Mouse (Mus musculus) heart, embryonic 11.5 days (tissue): Measurements from ENCODE around the gene Itpr3. TPM values are rescaled to one million over a fixed set of nuclear protein-coding genes. Genes with fewer than 3 reads are reported as not detected.

Experiments
- ATAC-seq: fragments of 200-750 bp; cut with Nextera tagmentation; replicated peaks from 2 replicates; pipeline ENCODE4 v1.8.0; 2017; ENCODE audit warnings: moderate library complexity; ENCODE audit not compliant: insufficient number of reproducible peaks, low FRiP score, low TSS enrichment
- H3K27ac ChIP-seq: fragments of 300-500 bp; sonication (generic); 2 replicates; pipeline ENCODE4 v1.5.1; 2014; ENCODE audit warnings: mild to moderate bottlenecking, low read depth, low read length
- H3K27me3 ChIP-seq: fragments of 300-500 bp; sonication (generic); 2 replicates; pipeline ENCODE4 v1.6.1; 2014; ENCODE audit warnings: mild to moderate bottlenecking, low read length, mixed read lengths; ENCODE audit not compliant: control insufficient read depth, insufficient read depth
- H3K36me3 ChIP-seq: fragments of 300-500 bp; sonication (generic); 2 replicates; pipeline ENCODE4 v1.6.1; 2014; ENCODE audit warnings: mild to moderate bottlenecking, low read length, moderate library complexity, mixed read lengths; ENCODE audit not compliant: control insufficient read depth, insufficient read depth
- H3K4me1 ChIP-seq: fragments of 300-500 bp; sonication (generic); 2 replicates; pipeline ENCODE4 v1.6.1; 2014; ENCODE audit warnings: low read length; ENCODE audit not compliant: control insufficient read depth, insufficient read depth
- H3K4me2 ChIP-seq: fragments of 300-500 bp; sonication (generic); 2 replicates; pipeline ENCODE4 v1.6.1; 2014; ENCODE audit warnings: mild to moderate bottlenecking, moderate library complexity
- H3K4me3 ChIP-seq: fragments of 300-500 bp; sonication (generic); 2 replicates; pipeline ENCODE4 v1.5.1; 2014; ENCODE audit warnings: low read depth, low read length
- H3K9ac ChIP-seq: fragments of 300-500 bp; sonication (generic); 2 replicates; pipeline ENCODE4 v1.6.1; 2014; ENCODE audit warnings: mild to moderate bottlenecking, low read depth, low read length, moderate library complexity
- H3K9me3 ChIP-seq: fragments of 300-500 bp; sonication (generic); replicated peaks from 2 replicates; pipeline ENCODE4 v1.6.1; 2016; ENCODE audit warnings: low read length; ENCODE audit not compliant: control insufficient read depth
- WGBS: fragments of 180-500 bp; shearing (Covaris S2); extraction: QIAGEN DNeasy Blood & Tissue Kit; methylation state at CpG from one replicate; pipeline ENCODE4 v1.1.7; 2014; ENCODE audit not compliant: insufficient replicate concordance; 5-methylcytosine and 5-hydroxymethylcytosine counted together
- polyA plus RNA-seq: library from polyadenylated mRNA; unstranded; fragments of >200 nt; fragmentation: Nextera tagmentation; extraction: Ambion mirVana; gene quantifications from 2 replicates; pipeline ENCODE4 v1.2.1, GENCODE M21; 2014

Gene Itpr3
- polyA plus RNA-seq, 1 experiment from 2014 or later, result 2.2 TPM

DNA sequence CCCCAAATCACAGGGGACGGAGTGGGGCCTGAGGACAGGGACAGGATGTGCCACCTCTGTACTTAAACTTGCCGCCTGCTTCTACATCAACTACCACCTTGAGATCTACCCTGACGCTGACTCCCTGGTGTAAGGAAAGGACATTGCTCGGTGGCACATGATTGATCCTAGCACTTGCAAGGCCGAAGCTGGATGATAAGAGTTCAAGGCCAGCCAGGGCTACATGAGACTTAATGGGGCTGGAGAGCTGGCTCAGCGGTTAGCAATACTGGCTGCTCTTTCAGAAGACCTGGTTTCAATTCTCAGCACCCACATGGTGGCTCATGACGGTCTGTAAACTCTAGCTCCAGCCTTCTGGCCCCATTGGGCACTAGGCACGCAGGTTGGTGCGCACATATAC lies 35.4 kb upstream of the Itpr3 start:
- H3K4me1 ChIP-seq, result peaks cover 2% of the 10 kb centered on the region; the same call in 1 of the 2 replicates
- H3K27ac ChIP-seq, result no peak overlapping the region
- no peak for ATAC-seq
- H3K27me3 ChIP-seq, result no peaks in the 10 kb centered on the region
- H3K4me2 ChIP-seq, result no peak overlapping the region
- H3K36me3 ChIP-seq, result peaks cover 17% of the 10 kb centered on the region
- H3K9ac ChIP-seq, result no peak overlapping the region
- H3K4me3 ChIP-seq, result no peak overlapping the region
- H3K9me3 ChIP-seq, result no peaks in the 10 kb centered on the region
- 88% methylated on average over 9 of the region's 9 CpGs for WGBS

GRCm38 (mm10) chr17:27023342-27023741 lies 33.8 kb upstream of the Itpr3 start:
- Histone ChIP-seq H3K27ac (no peak overlapping the region), H3K36me3 (peaks cover 17% of the 10 kb centered on the region), H3K4me3 (no peak overlapping the region), H3K9me3 (no peaks in the 10 kb centered on the region), H3K27me3 (no peaks in the 10 kb centered on the region), H3K4me2 (no peak overlapping the region), H3K9ac (no peak overlapping the region), H3K4me1 (peaks cover 10% of the 10 kb centered on the region)
- no peak for ATAC-seq
- 82% methylated on average over 4 of the region's 4 CpGs for WGBS

- peaks cover 17% of the 10 kb centered on the region for H3K36me3 ChIP-seq
- WGBS, result 88% methylated on average over 17 of the region's 17 CpGs
Measured at GRCm38 (mm10) chr17:27025326-27025902, 31.7 kb upstream of the Itpr3 start.

DNA sequence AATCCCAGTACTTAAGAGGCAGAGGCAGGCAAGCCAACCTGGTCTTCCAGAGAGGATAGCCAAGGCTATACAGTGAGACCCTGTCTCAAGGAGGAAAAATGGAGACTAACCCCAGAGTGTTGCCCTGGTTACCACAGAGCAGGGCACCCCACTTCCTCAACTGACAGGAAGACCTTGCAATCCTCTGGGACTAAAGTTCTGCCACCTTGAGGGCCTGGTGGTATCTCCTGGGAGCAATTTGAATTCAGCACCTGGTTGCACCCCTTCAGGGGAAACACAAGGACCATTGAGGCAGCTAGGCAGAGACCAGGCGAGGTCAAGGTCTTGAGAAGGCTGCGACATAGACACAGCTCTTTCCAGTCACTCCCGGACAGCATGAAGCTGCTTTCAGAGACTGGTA lies 31.2 kb upstream of the Itpr3 start:
- WGBS, result 84% methylated on average over 3 of the region's 3 CpGs
- Histone ChIP-seq H3K4me1 (peaks cover 10% of the 10 kb centered on the region), H3K4me3 (no peak overlapping the region), H3K36me3 (peaks cover 17% of the 10 kb centered on the region), H3K4me2 (no peak overlapping the region), H3K27ac (no peak overlapping the region), H3K9me3 (no peaks in the 10 kb centered on the region), H3K9ac (no peak overlapping the region), H3K27me3 (no peaks in the 10 kb centered on the region)
- no peak for ATAC-seq

More at GRCm38 (mm10) chr17:27025326-27025902, 31.7 kb upstream of the Itpr3 start:
- H3K4me1 ChIP-seq, result peaks cover 10% of the 10 kb centered on the region
- H3K9me3 ChIP-seq, result no peaks in the 10 kb centered on the region
- ATAC-seq, result no peak
- H3K27ac ChIP-seq, result no peak overlapping the region
- H3K9ac ChIP-seq, result no peak overlapping the region
- no peaks in the 10 kb centered on the region for H3K27me3 ChIP-seq
- no peak overlapping the region for H3K4me3 ChIP-seq
- H3K4me2 ChIP-seq, result no peak overlapping the region

- Histone ChIP-seq H3K36me3 (peaks cover 6% of the 10 kb centered on the region), H3K4me3 (peak overlapping the region; percentile 79), H3K9ac (peak overlapping the region; percentile 98), H3K27ac (peak overlapping the region; percentile 77), H3K9me3 (no peaks in the 10 kb centered on the region), H3K27me3 (no peaks in the 10 kb centered on the region), H3K4me2 (peak overlapping the region; percentile 90), H3K4me1 (peaks cover 10% of the 10 kb centered on the region)
- no peak for ATAC-seq
- WGBS, result 35% methylated on average over 12 of the region's 12 CpGs
Measured at GRCm38 (mm10) chr17:27027460-27028283, 29.4 kb upstream of the Itpr3 start.

- WGBS, result 2% methylated on average over 19 of the region's 19 CpGs
- Histone ChIP-seq H3K4me3 (peak overlapping the region; percentile 79), H3K9me3 (no peaks in the 10 kb centered on the region), H3K36me3 (peaks cover 6% of the 10 kb centered on the region), H3K4me2 (peak overlapping the region; percentile 90), H3K4me1 (peaks cover 12% of the 10 kb centered on the region), H3K27me3 (no peaks in the 10 kb centered on the region), H3K27ac (peak overlapping the region; percentile 77), H3K9ac (peak overlapping the region; percentile 98)
- peak; percentile 64 for ATAC-seq
Measured at GRCm38 (mm10) chr17:27028284-27028795, 28.8 kb upstream of the Itpr3 start.

DNA sequence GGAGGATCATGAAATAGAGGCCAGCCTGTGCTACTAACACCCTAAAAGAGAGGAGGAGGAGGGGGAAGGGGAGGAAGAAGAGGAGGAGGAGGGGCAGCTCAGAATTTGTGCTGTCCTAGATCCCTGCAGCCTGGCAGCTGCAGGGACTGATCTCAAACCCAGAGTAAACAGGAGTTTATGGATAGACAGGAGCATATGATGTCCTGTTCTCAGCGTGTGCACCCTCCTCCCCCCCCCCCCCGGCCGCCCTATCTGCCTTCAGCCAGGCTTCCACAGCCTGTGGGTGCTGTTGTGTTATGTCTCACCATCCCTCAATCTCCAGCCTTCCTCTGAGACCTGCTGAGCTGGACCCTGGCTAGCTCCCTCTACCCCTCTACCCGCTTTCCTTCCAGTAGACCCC lies 28.2 kb upstream of the Itpr3 start, which contains the start of gene Bak1:
TSS of gene Bak1 (minus strand) at position 101 of the 400 bp plus-strand sequence.
- H3K9me3 ChIP-seq, result no peaks in the 10 kb centered on the region
- peak within 1 kb of the TSS; percentile 77 for H3K27ac ChIP-seq
- no peaks in the 10 kb centered on the region for H3K27me3 ChIP-seq
- peak within 1 kb of the TSS; percentile 98 for H3K9ac ChIP-seq
- ATAC-seq, result no peak
- H3K4me3 ChIP-seq, result peak within 1 kb of the TSS; percentile 79
- H3K36me3 ChIP-seq, result peaks cover 6% of the 10 kb centered on the region
- H3K4me2 ChIP-seq, result peak within 1 kb of the TSS; percentile 90
- H3K4me1 ChIP-seq, result peaks cover 12% of the 10 kb centered on the region
- WGBS, result 54% methylated on average over 3 of the region's 4 CpGs

DNA sequence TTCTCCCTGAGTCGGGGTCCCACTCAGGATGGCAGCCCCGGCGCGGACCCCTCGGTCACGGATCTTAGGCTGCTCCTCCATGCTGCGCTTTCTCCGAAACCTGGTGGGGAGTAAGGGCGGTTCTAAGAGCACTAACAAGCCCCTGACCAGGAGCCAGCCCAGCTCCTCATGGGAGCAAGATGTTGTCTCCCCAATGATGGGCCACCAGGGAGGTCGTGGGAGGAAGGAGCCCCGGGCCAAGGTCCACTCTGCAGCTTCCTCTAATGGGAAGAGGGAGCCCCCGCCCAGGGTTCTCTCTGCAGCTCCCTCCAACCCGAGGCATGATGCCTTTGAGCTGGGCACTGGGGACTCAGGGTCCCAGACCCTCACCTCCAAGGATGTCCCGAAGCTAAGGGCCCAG lies 27.7 kb upstream of the Itpr3 start:
- no peak for ATAC-seq
- no peak overlapping the region for H3K9ac ChIP-seq
- H3K36me3 ChIP-seq, result peaks cover 6% of the 10 kb centered on the region
- H3K4me3 ChIP-seq, result no peak overlapping the region
- H3K4me2 ChIP-seq, result no peak overlapping the region
- no peak overlapping the region for H3K27ac ChIP-seq
- H3K27me3 ChIP-seq, result no peaks in the 10 kb centered on the region
- no peaks in the 10 kb centered on the region for H3K9me3 ChIP-seq
- H3K4me1 ChIP-seq, result peaks cover 12% of the 10 kb centered on the region
- WGBS, result 83% methylated on average over 14 of the region's 14 CpGs
